Mouse (Mus musculus) ovary, postnatal 36 days (tissue): ENCODE data around the gene Olfr1490.
"Not testable (repeated sequence)": the region's sequence is repeated elsewhere in the genome, so short reads cannot be mapped to it uniquely, and the experiment has no call there.

Experiments used
- DNase-seq: peaks from one replicate; pipeline ENCODE4 v3.0.0; 2022; ENCODE audit warnings: low spot score, mixed read lengths

Olfr1490 gene

DNA sequence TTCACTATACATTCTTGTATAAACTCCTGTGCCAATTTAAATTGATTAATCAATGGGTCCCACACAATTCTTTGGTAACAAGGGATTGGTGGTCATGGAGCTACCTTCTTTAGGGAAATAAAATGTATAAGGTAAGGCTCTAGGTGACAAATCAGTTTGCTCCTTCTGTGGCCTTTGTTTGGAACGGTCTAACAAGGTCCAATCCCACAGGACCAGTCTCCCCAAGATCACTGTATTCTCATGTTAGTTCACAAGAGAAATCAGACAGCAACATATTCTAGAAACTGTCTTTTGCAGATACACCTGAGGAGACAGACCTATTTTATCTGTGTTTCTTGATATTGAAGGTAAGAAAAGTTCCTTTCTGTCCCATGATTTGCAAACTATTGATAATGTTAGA is at the start of gene Olfr1490:
Gene Olfr1490 (plus strand): TSS at position 301 of the 400 bp plus-strand sequence.
- DNase-seq: no peak

DNA sequence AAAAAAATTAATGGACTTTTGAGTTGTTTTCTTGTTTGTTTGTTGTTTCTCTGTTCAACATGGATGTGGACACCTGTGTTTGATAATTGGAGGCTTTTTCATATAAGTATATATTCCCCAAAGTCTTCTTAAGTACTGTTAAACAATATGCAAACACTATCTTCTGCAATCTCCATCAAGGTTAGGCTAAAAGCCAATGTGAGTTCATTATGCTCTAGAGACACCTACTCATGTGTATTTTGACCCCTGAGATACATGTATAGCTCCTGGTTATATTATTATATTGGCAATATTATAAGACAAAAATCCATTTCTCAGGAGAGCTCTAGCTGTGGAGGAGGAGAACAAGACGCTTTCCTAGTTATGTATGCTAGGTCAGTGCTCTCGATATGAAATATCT is 33.8 kb upstream of the Olfr1490 start, which contains the start of gene Olfr1487:
Gene Olfr1487 (plus strand): TSS at position 301 of the 400 bp plus-strand sequence.
- not testable (repeated sequence) for DNase-seq

DNA sequence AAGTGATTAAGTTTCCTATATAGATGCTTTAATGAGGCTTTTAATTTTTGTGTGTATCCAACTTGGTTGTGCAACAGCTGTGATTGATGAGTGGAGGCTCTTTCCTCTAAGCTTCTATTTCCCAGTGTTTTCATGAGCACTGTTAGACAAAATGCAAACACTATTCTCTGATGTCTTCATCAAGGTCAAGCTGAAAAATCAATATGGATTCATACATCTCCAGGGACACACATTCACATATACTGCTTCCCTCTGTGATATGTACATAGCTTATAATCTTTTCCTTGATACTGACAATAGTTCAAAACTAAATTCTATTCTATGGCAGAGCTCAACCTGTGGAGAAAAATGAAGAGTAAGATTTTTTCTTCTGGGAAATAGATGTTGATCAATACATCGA is 19.6 kb upstream of the Olfr1490 start, which contains the start of gene Olfr1489:
Gene Olfr1489 (plus strand): TSS at position 301 of the 400 bp plus-strand sequence.
- no peak for DNase-seq

DNA sequence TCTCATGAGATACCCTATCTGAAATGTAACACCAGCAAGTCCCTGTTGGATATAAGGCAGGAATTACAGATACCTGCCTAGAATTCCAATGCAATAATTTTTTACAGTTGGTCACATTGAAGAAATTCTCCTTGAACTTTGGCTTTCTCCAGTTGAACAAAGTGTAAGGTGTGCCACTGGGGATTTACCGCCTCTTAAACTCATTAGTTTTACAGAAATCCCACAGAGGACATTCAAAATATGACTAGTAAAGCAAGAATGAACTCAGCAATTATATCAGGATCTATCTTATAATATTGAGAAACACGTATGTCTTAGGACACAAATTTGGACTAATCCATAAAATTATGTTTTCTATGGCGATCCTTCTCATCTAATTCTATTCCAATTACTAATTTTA is 46.1 kb downstream of the Olfr1490 start, which contains the start of gene Olfr1491:
Gene Olfr1491 (plus strand): TSS at position 301 of the 400 bp plus-strand sequence.
- DNase-seq: no peak
